Mouse (Mus musculus): ENCODE measurements at regions not wholly inside any gene's neighbourhood (a gene's known extent, or its start where the extent isn't known, plus 50 kb on each side); places are given as distances from the start of the nearest gene placed in this dataset.

GRCm38 (mm10) chr13:35383000-35383623, 276.5 kb upstream of the Cdyl start:
- no peak for DNase-seq (ENCODE audit: low read depth)

DNA sequence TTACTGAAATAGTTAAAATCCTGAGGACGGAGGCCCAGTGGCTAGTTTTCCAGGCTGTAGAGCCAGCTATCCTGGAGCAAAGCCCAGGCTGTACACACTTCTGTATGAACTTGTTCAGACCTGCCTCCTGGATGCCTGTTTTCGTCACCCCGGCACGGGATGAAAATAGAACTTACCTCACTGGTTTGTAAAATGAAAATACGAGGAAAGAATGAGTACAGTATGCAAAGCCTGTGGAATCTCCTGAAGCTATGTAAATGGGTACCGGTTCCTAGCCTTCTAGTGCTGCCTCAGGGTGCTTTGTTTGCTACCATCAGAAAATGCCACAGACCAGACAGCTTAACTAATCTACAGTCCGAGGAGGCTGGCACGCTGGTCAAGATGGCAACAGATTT, 276.0 kb upstream of the Cdyl start:
- DNase-seq (ENCODE audit: low read depth) = peak; percentile 62

GRCm38 (mm10) chr13:35388380-35388779, 271.3 kb upstream of the Cdyl start:
- no peak for DNase-seq (ENCODE audit: low read depth)

DNA sequence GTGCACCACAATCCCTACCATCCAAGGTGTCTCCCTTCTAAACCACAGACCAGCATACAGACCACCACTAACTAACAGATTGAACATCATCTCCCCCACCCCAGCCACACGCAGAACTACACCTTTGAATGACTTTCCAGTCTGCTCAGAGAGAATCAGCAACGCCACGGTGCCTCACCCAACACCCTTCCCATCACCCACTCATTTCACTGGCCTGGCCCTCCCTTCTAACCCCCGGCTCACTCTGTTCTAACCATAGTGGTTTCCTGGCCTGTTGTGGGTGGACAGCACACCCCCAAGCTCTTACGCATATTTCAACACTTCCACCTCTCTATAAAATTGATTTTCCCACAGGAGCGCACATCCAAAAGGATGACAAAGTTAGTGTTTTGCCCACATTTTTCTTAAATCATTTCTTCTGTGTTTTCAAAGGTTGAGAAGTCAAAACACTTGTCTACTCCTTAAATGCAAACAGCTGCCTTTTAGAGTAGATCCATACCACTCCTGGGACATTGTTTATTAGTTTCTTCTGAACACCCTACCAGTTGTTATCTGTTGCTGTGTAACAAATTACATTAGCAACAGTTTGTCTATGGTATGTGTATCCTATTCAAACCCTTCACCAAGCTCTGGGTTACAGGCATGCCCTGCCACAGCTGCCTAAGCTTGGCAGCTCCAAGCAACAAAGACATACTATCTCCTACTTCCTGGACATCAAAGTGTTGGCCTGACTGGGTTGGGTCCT, 269.7 kb upstream of the Cdyl start:
- no peak for DNase-seq (ENCODE audit: low read depth)

DNA sequence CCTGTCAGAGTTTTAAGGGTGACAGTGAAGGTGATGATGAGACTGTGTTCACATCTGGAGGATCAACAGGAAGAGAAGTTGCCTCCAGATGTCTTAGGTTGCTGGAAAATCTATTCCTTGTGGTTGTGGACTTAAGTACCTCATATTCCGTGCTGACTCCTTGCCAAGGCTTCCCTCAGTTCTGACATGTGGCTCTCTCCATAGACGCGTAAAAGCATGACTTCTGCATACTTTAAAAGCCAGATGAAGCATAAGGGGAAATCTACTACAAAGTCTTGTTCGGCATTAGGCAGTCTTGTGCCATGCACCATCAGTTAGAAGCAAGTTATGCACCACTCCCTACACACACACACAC, 269.1 kb upstream of the Cdyl start:
- no peak for DNase-seq (ENCODE audit: low read depth)

DNA sequence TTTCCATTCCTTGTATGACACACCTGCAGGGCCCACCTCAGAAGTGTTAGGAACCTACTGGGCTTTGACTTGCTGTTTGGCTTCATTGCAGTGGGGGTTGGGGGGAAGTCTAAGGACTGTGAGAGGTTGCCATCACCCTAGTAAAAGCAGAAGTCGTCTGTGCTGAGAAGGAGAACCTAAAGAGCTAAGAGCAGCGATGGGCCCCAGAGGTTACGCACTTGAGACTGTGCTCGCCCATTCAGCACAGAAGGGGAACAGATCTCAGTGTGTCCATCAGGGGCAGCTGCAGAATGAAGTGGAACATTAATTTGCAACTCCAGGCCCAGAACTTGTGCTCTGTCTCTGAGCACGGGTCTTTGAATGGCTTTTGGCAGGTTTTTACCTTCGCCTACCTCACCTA, 267.5 kb upstream of the Cdyl start:
- no peak for DNase-seq (ENCODE audit: low read depth)

- no peak for DNase-seq (ENCODE audit: low read depth)
Observed at GRCm38 (mm10) chr13:35395192-35395591, 264.4 kb upstream of the Cdyl start.

DNA sequence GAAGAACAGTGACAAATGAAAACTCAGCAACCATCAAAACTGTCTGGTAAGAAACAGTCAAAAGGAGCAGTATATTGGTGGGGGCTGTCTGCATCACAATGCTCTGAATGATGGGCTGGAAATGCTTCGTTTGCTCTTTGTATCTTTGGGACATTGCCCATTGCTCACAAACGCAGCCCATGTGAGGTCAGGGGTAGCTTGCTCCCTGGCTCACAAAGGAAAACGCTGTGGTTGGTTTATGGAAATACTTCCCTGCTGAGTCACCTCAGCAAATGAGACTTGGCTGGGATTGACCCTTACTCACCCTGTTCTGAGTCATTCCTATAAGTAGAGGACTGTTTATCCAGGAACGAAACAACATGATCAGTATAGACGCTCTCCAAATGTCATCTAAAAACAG, 264.0 kb upstream of the Cdyl start:
- DNase-seq (ENCODE audit: low read depth) = no peak

GRCm38 (mm10) chr13:35397166-35397565, 262.5 kb upstream of the Cdyl start:
- DNase-seq (ENCODE audit: low read depth) = no peak

DNA sequence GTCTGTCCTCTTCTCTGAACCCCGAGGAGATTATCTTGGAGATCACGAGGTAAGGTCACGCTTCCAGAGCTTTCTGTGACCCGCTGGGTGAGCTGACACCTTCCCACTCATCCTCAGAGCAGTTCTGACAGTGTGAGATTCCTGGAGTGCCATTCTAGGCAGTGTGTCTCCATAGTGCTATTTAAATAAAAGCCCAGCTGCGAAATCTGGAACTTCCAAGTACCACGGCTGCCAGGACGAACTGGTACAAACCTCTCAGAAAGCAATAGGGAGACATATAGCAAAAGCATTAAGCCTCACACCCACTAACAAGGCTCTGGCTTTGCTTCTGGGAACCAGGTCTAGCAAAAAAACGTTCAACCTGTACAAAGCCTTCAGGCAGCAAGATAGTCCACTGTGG, 261.4 kb upstream of the Cdyl start:
- no peak for DNase-seq (ENCODE audit: low read depth)

- DNase-seq (ENCODE audit: low read depth) = no peak
Observed at GRCm38 (mm10) chr13:35402856-35403255, 256.8 kb upstream of the Cdyl start.

DNA sequence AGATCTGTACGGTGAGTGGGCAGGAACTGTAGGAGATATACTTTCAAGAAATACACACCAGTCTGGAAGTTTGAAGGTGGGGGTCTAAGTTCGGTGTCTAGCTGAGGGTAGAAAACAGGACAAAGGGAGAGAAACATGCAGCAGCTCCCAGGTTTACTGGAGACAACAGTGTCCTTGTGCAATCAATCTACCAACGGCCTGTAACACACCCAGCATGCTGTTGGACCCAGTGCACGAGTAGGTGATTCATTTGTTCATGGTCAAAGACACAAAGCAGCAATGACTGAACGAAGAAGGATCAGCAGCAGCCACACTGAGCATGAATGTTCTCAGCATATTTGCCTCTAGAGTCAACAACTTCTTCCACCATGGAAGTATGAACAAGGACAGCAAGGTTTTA, 255.2 kb upstream of the Cdyl start:
- no peak for DNase-seq (ENCODE audit: low read depth)

DNA sequence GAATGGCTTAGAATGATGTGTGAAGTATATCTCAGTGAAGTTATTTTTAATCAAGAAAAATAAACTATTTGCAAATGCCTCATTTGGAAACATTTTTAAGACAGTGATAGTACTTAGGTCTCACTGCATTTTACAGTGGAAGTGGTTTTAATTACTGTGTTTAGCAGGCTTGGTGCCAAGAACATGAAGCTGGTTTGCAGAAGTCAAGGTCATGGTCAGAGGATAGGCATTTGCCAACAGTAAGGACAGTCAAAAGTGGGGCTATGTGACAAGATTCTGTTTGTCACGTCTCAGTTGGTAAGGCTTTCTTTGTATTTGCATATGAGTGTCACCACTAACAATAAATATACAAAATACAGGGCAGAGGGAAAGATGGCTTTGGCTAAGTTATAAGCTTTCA, 254.2 kb upstream of the Cdyl start:
- DNase-seq (ENCODE audit: low read depth) = no peak

DNA sequence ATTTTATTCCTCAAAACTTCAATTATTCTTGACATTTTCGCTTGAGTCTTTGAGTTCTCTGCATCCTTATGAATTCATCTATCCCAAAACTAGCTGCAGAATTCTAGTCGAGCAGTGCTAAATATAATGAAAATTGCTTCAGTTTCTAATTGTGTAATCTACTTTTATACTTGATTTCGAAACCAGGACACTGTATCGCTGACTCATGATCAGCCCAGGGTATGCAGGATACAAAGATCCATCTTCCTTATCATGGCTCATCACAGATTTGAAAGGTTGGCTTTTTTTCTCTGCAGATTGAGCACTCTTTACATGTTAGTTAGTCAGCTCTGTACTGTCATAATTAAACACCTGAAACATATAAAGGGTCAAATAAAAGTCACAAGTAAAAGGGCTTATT, 242.1 kb upstream of the Cdyl start:
- no peak for DNase-seq (ENCODE audit: low read depth)

- peak; percentile 85 for DNase-seq (ENCODE audit: low read depth)
Observed at GRCm38 (mm10) chr13:35420076-35420475, 239.6 kb upstream of the Cdyl start.

- DNase-seq (ENCODE audit: low read depth) = no peak
Observed at GRCm38 (mm10) chr13:35426061-35426460, 233.6 kb upstream of the Cdyl start.

DNA sequence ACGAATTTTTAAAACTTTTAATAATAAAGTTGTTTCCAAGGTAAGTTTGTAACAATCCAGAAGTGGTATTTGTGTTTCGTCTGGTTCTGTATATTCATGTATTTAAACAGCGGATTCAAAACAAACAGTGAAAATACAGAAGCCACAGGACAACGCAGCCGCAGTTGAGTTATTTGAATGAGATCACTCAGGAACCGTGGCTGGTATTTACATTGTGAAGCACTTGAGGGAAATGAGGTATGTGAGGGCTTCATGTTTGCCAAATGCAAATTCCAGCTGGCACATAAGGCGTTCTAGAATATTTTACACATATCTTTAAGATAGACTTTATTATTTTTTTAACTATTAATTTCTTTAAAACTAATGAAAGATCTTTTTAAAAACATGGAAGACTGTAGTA, 224.5 kb upstream of the Cdyl start:
- DNase-seq (ENCODE audit: low read depth) = no peak

DNA sequence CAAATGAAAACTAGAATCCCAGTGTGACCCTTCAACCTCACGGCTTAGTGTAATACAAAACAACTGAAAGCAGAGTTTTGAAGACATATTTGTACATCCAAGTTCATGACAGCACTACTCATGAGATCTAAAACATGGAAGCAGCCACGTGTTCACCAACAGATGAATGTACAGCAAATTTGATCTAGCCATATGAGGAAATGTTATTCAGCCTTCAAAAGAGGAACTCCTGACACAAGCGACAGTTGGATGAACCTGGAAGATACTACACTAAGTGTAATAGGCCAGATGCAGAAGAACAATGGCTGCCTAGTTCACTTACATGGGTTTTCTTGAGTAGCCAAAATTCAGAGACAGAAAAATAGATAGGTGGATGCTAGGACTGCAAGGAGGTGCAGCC, 212.0 kb upstream of the Cdyl start:
- no peak for DNase-seq (ENCODE audit: low read depth)

- no peak for DNase-seq (ENCODE audit: low read depth)
Observed at GRCm38 (mm10) chr13:35452420-35452819, 207.2 kb upstream of the Cdyl start.

DNA sequence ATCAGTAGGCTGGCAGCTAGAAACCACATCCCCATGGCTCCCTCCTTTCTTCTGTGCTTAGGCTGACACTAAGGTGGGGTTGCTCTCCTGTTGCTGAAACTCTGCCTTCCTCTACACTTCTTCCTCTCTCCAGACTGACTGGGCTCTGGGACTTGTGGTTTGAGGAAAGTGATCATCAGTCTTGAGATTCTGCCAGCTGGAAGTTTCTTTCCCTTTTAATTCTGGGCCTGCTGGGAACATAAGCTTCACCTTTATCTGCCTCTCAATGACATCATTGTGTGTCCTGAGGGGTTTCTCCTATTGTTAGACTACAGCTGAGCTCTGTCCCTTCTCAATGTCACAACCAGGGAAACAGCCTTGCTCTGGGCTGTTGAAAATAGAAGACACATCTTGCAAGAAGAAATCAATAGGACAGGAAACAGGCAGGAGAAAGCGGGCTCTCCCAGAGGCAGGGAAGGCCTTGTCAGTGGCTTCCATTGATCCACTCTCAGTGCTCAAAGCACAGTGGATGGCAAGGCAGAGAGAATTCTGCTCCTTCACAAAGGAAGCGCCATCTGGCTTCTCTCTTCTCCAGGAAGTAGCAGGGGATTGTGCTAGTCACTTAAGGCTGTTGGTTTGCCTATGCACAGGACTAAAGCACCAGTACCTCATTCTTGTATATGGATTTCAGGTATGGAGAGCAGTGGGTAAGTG, 206.3 kb upstream of the Cdyl start:
- DNase-seq (ENCODE audit: low read depth) = no peak

- no peak for DNase-seq (ENCODE audit: low read depth)
Observed at GRCm38 (mm10) chr13:35460051-35460450, 199.6 kb upstream of the Cdyl start.

GRCm38 (mm10) chr13:35463231-35463630, 196.4 kb upstream of the Cdyl start:
- no peak for DNase-seq (ENCODE audit: low read depth)

GRCm38 (mm10) chr13:35463850-35464249, 195.8 kb upstream of the Cdyl start:
- DNase-seq (ENCODE audit: low read depth) = no peak

All from gonadal fat pad, adult 2 months (tissue).